In the genomic region with DNA sequence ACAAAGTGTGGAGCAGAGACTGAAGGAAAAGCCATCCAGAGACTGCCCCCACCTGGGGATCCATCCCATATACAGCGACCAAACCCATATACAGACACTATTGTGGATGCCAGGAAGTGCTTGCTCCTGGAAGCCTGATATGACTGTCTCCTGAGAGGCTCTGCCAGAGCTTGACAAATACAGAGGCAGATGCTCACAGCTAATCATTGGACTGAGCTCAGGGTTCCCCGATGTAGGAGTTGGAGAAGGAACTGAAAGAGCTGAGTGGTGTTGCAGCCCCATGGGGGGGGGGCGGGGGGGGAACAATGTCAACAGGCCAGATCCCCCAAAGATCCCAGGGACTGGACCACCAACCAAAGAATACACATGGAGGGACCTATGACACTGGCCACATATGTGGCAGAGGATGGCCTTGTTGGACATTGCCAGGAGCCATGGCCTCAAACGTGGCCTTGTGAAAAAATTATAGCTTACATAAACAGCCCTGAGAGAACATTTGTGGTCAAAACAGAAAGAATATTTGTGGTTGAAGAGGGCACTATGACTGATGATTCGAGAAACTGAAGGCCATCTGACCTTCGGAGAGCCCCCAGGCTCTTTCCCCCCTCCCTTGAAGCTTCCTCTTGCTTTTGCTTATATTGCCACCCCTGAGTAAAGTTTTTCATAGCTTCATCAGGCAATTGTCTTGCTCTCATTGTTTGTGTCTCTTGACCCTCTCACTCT, we compare ENCODE assay signal across 23 mouse cellular contexts. TPM values are rescaled to one million over a fixed set of nuclear protein-coding genes. Genes with fewer than 3 reads are reported as not detected.
DNase-seq lines count a peak whose midpoint lies in the region; ATAC-seq and TF ChIP-seq lines count a peak whose summit lies in the region.
"Not testable (repeated sequence)": the region's sequence is repeated elsewhere in the genome, so short reads cannot be mapped to it uniquely, and the experiment has no call there.
"Had no signal": no experiment of that assay in that cellular context is flagged by ENCODE, and none has a peak within 500 bp of the region (broad histone marks: within the 10 kb centered on the region; RNA-seq: fewer than 3 reads in every experiment).

No protein-coding gene starts in this region.

- not testable (repeated sequence) for H3K4me3 ChIP-seq in liver, postnatal 0 days (ENCODE audit: low read depth, low read length)

- not testable (repeated sequence) for H3K27ac ChIP-seq in liver, postnatal 0 days (ENCODE audit: low read depth)

- H3K4me1 ChIP-seq in liver, postnatal 0 days (ENCODE audit: insufficient read depth): not testable (repeated sequence)

- ATAC-seq in liver, postnatal 0 days: not testable (repeated sequence)

- not testable (repeated sequence) for H3K9ac ChIP-seq in liver, postnatal 0 days (replicated peaks)

- H3K27me3 ChIP-seq in liver, postnatal 0 days (ENCODE audit: insufficient read depth, low read length): not testable (repeated sequence)

- not testable (repeated sequence) for TF ChIP-seq EP300 in liver, postnatal 0 days (IDR thresholded peaks at IDR 0.05; ENCODE audit: low read depth)

- TF ChIP-seq CTCF in liver, postnatal 0 days (IDR thresholded peaks at IDR 0.05; ENCODE audit: low read depth): not testable (repeated sequence)

- not testable (repeated sequence) for H3K9me3 ChIP-seq in liver, postnatal 0 days (ENCODE audit: low read length)

- 44% methylated on average over 6 of the region's 6 CpGs for WGBS in liver, postnatal 0 days (ENCODE audit: insufficient replicate concordance)

- not testable (repeated sequence) for H3K36me3 ChIP-seq in liver, postnatal 0 days (replicated peaks; ENCODE audit: insufficient read depth, low read length)

- DNase-seq in 3T3-L1 (ENCODE audit: low read depth, low spot score): peak; percentile 47
- peak; percentile 48 to 86 for DNase-seq in adrenal gland, adult (ENCODE audit: inconsistent age in 2 of 2, low spot score in 1 of 2)
- peak; percentile 49 for DNase-seq in adrenal gland, postnatal 14 days
- DNase-seq in heart, adult 11 months: peak; percentile 97
- peak; percentile 27 to 49 for DNase-seq in heart, adult 9 months (ENCODE audit: low spot score in 2 of 2)
- DNase-seq in liver, postnatal 0 days: peak; percentile 16
- peak; percentile 58 for DNase-seq in ovary, adult 18-20 months (ENCODE audit: low spot score)
- DNase-seq in spleen, postnatal 36 days (ENCODE audit: low spot score in 2 of 2): peak; percentile 63 to 69

- not testable (repeated sequence) for H3K4me2 ChIP-seq in liver, postnatal 0 days (ENCODE audit: low read depth, low read length)

RNA-seq across cellular contexts. Expression of a gene that starts 4.2 kb away (rescaled TPM):
- total RNA-seq in adrenal gland, postnatal 14 days (2021): 1.1 and 4.0 TPM in 2 replicates
- 4.8 and 5.8 TPM in 2 replicates for polyA plus RNA-seq in liver, postnatal 0 days (2015; fragmentation: Nextera tagmentation; extraction: Ambion mirVana)
- total RNA-seq: forebrain, postnatal 0 days had no signal
- polyA plus RNA-seq: C2C12 had no signal

RNA-seq across cellular contexts. Expression of a gene that starts 27.4 kb away (rescaled TPM):
- not detected in 2 replicates for total RNA-seq in adrenal gland, postnatal 14 days (2021)
- polyA plus RNA-seq in liver, postnatal 0 days (2015; fragmentation: Nextera tagmentation; extraction: Ambion mirVana): not detected in 2 replicates
- total RNA-seq: ES-E14; forebrain, postnatal 0 days; gastrocnemius, adult 18-20 months; gastrocnemius, postnatal 14 days; heart, postnatal 25 days had no signal
- polyA plus RNA-seq: C2C12; embryonic facial prominence, embryonic 10.5 days; embryonic facial prominence, embryonic 14.5 days; forebrain, embryonic 13.5 days; forebrain, postnatal 0 days; gonadal fat pad, adult 2 months; heart, embryonic 12.5 days; heart, embryonic 16.5 days; hindbrain, embryonic 10.5 days; hindbrain, embryonic 14.5 days; intestine, embryonic 15.5 days had no signal

Comparison
In these comparisons a context has a peak if more than half of its experiments do, and no peak if none do; other contexts are left out.
1. DNase-seq: peak in every context shown above with its lines; median percentile 97 in heart, adult 11 months; 67 in adrenal gland, adult; 66 in spleen, postnatal 36 days; 58 in ovary, adult 18-20 months; 49 in adrenal gland, postnatal 14 days; 47 in 3T3-L1; 38 in heart, adult 9 months; 16 in liver, postnatal 0 days.